Mouse (Mus musculus): ENCODE measurements around the gene Bri3. TPM values are rescaled to one million over a fixed set of nuclear protein-coding genes. Genes with fewer than 3 reads are reported as not detected.

Bri3 gene
- polyA plus RNA-seq, 2 experiments: 90.6 to 119 TPM

GRCm38 (mm10) chr5:144431481-144431880 lies 187.2 kb downstream of the Bri3 start:
- Histone ChIP-seq H3K9ac (ENCODE audit: low read depth, low read length, severe bottlenecking) (no peak overlapping the region), H3K36me3 (ENCODE audit: control insufficient read depth, insufficient read depth, low read length) (no peaks in the 10 kb centered on the region), H3K9me3 (ENCODE audit: control insufficient read depth, low read length) (no peaks in the 10 kb centered on the region), H3K4me3 (replicated peaks; ENCODE audit: low read length) (no peak overlapping the region), H3K27ac (replicated peaks; ENCODE audit: low read depth, low read length) (no peak overlapping the region), H3K27me3 (ENCODE audit: control insufficient read depth, insufficient read depth, low read length) (no peaks in the 10 kb centered on the region), H3K4me1 (ENCODE audit: control insufficient read depth, insufficient read depth, low read length) (no peaks in the 10 kb centered on the region), H3K4me2 (replicated peaks; ENCODE audit: low read depth, low read length, severe bottlenecking) (no peak overlapping the region)
- ATAC-seq (ENCODE audit: low FRiP score, low read depth) (no peak), DNase-seq (ENCODE audit: low spot score) (no peak)
- 85% methylated on average over 6 of the region's 6 CpGs for WGBS
- TF ChIP-seq POLR2A (IDR thresholded peaks at IDR 0.05; ENCODE audit: borderline replicate concordance, extremely low read depth, insufficient read depth, insufficient read length): no peak

GRCm38 (mm10) chr5:144439286-144440040 lies 195.2 kb downstream of the Bri3 start:
- ATAC-seq (ENCODE audit: low FRiP score, low read depth): no peak
- peak; percentile 34 for DNase-seq (ENCODE audit: low spot score)
- Histone ChIP-seq H3K36me3 (ENCODE audit: control insufficient read depth, insufficient read depth, low read length) (no peaks in the 10 kb centered on the region), H3K9me3 (ENCODE audit: control insufficient read depth, low read length) (no peaks in the 10 kb centered on the region), H3K27me3 (ENCODE audit: control insufficient read depth, insufficient read depth, low read length) (no peaks in the 10 kb centered on the region), H3K4me1 (ENCODE audit: control insufficient read depth, insufficient read depth, low read length) (no peaks in the 10 kb centered on the region), H3K9ac (ENCODE audit: low read depth, low read length, severe bottlenecking) (no peak overlapping the region), H3K4me2 (replicated peaks; ENCODE audit: low read depth, low read length, severe bottlenecking) (no peak overlapping the region), H3K4me3 (replicated peaks; ENCODE audit: low read length) (no peak overlapping the region), H3K27ac (replicated peaks; ENCODE audit: low read depth, low read length) (no peak overlapping the region)
- 66% methylated on average over 10 of the region's 10 CpGs for WGBS
- no peak for TF ChIP-seq POLR2A (IDR thresholded peaks at IDR 0.05; ENCODE audit: borderline replicate concordance, extremely low read depth, insufficient read depth, insufficient read length)

DNA sequence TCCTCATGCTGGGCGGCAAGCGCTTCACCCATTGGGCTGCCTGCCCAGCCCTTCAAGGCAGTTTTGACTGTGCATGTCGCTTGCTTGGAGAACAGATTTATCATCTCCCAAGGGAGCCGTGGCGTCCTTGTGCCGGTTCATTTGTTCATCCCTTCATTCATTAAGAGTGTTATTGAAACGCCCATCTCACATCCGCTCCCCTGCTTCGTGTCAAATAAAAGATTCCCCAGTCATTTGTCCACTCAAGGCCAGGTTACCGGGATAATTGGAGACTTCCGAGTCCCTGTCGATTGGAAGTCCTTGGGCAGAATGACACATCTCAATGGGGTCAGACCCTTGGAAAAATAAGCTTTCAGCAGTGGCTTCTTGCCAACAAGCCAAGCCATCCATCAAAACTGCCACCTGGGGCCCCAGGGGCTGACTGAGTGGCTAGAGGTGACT lies 197.6 kb downstream of the Bri3 start:
- H3K4me3 ChIP-seq (replicated peaks; ENCODE audit: low read length): no peak overlapping the region
- H3K27me3 ChIP-seq (ENCODE audit: control insufficient read depth, insufficient read depth, low read length): no peaks in the 10 kb centered on the region
- no peak for DNase-seq (ENCODE audit: low spot score)
- H3K9ac ChIP-seq (ENCODE audit: low read depth, low read length, severe bottlenecking): no peak overlapping the region
- H3K4me2 ChIP-seq (replicated peaks; ENCODE audit: low read depth, low read length, severe bottlenecking): no peak overlapping the region
- TF ChIP-seq POLR2A (IDR thresholded peaks at IDR 0.05; ENCODE audit: borderline replicate concordance, extremely low read depth, insufficient read depth, insufficient read length): no peak
- H3K4me1 ChIP-seq (ENCODE audit: control insufficient read depth, insufficient read depth, low read length): no peaks in the 10 kb centered on the region
- WGBS: 74% methylated on average over 12 of the region's 12 CpGs
- no peaks in the 10 kb centered on the region for H3K36me3 ChIP-seq (ENCODE audit: control insufficient read depth, insufficient read depth, low read length)
- no peak overlapping the region for H3K27ac ChIP-seq (replicated peaks; ENCODE audit: low read depth, low read length)
- ATAC-seq (ENCODE audit: low FRiP score, low read depth): no peak
- H3K9me3 ChIP-seq (ENCODE audit: control insufficient read depth, low read length): no peaks in the 10 kb centered on the region

- H3K4me1 ChIP-seq (ENCODE audit: control insufficient read depth, insufficient read depth, low read length): no peaks in the 10 kb centered on the region
- ATAC-seq (ENCODE audit: low FRiP score, low read depth) (no peak), DNase-seq (ENCODE audit: low spot score) (no peak)
- no peak for TF ChIP-seq POLR2A (IDR thresholded peaks at IDR 0.05; ENCODE audit: borderline replicate concordance, extremely low read depth, insufficient read depth, insufficient read length)
- no peak overlapping the region for H3K27ac ChIP-seq (replicated peaks; ENCODE audit: low read depth, low read length)
- H3K4me2 ChIP-seq (replicated peaks; ENCODE audit: low read depth, low read length, severe bottlenecking): no peak overlapping the region
- H3K27me3 ChIP-seq (ENCODE audit: control insufficient read depth, insufficient read depth, low read length): no peaks in the 10 kb centered on the region
- 58% methylated on average over 10 of the region's 10 CpGs for WGBS
- no peak overlapping the region for H3K4me3 ChIP-seq (replicated peaks; ENCODE audit: low read length)
- no peaks in the 10 kb centered on the region for H3K9me3 ChIP-seq (ENCODE audit: control insufficient read depth, low read length)
- no peaks in the 10 kb centered on the region for H3K36me3 ChIP-seq (ENCODE audit: control insufficient read depth, insufficient read depth, low read length)
- no peak overlapping the region for H3K9ac ChIP-seq (ENCODE audit: low read depth, low read length, severe bottlenecking)
Observed at GRCm38 (mm10) chr5:144446475-144447225, 202.4 kb downstream of the Bri3 start.

DNA sequence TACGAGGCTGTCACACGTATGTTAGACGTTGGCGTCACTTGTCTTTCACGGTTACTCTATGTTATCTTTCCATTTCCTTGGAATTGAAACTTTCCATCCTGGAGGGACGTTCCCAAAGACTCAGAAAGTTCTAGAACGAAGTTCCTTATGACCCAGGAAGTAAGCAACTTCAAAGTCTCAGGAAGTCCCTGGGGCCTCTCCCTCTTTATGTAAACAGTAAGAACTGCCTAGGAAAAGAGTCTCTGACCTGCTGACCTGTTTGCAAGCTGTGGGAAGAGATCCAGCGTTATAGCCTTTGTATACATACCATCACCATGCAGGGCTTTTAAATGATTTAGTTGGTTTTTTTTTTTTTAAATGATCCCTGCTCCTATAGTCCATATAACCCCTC lies 203.0 kb downstream of the Bri3 start:
- no peak overlapping the region for H3K9ac ChIP-seq (ENCODE audit: low read depth, low read length, severe bottlenecking)
- H3K4me1 ChIP-seq (ENCODE audit: control insufficient read depth, insufficient read depth, low read length): no peaks in the 10 kb centered on the region
- no peaks in the 10 kb centered on the region for H3K27me3 ChIP-seq (ENCODE audit: control insufficient read depth, insufficient read depth, low read length)
- ATAC-seq (ENCODE audit: low FRiP score, low read depth): no peak
- no peak for TF ChIP-seq POLR2A (IDR thresholded peaks at IDR 0.05; ENCODE audit: borderline replicate concordance, extremely low read depth, insufficient read depth, insufficient read length)
- no peak for DNase-seq (ENCODE audit: low spot score)
- H3K36me3 ChIP-seq (ENCODE audit: control insufficient read depth, insufficient read depth, low read length): no peaks in the 10 kb centered on the region
- WGBS: 76% methylated on average over 8 of the region's 8 CpGs
- H3K4me2 ChIP-seq (replicated peaks; ENCODE audit: low read depth, low read length, severe bottlenecking): no peak overlapping the region
- H3K9me3 ChIP-seq (ENCODE audit: control insufficient read depth, low read length): no peaks in the 10 kb centered on the region
- no peak overlapping the region for H3K27ac ChIP-seq (replicated peaks; ENCODE audit: low read depth, low read length)
- no peak overlapping the region for H3K4me3 ChIP-seq (replicated peaks; ENCODE audit: low read length)
